In genomic region chr12:34312113-34312719, GRCm38 (mm10) we compare ENCODE assay signal across 30 mouse cellular contexts.
"Had no signal": no experiment of that assay in that cellular context is flagged by ENCODE, and none has a peak within 500 bp of the region (broad histone marks: within the 10 kb centered on the region; RNA-seq: fewer than 3 reads in every experiment).

No protein-coding gene starts in this region.

- H3K9me3 ChIP-seq: limb, embryonic 12.5 days; liver, embryonic 12.5 days; liver, embryonic 13.5 days; liver, embryonic 15.5 days; lung, embryonic 15.5 days; megakaryocyte, embryonic 14.5 days; midbrain, embryonic 10.5 days; midbrain, embryonic 12.5 days; midbrain, embryonic 13.5 days; midbrain, embryonic 15.5 days; neural tube, embryonic 12.5 days had no signal

- H3K36me3 ChIP-seq: limb, embryonic 12.5 days; liver, embryonic 12.5 days; liver, embryonic 13.5 days; liver, embryonic 15.5 days; lung, embryonic 15.5 days; midbrain, embryonic 10.5 days; midbrain, embryonic 12.5 days; midbrain, embryonic 13.5 days; midbrain, embryonic 15.5 days; neural tube, embryonic 12.5 days had no signal

- H3K9ac ChIP-seq: limb, embryonic 12.5 days; liver, embryonic 12.5 days; liver, embryonic 13.5 days; liver, embryonic 14.5 days; liver, embryonic 15.5 days; liver, postnatal 0 days; lung, embryonic 14.5 days; lung, embryonic 15.5 days; midbrain, embryonic 12.5 days; midbrain, embryonic 13.5 days; midbrain, embryonic 15.5 days; neural tube, embryonic 12.5 days had no signal

- H3K27ac ChIP-seq: left cerebral cortex, adult 2 months; limb, embryonic 12.5 days; liver, embryonic 12.5 days; liver, embryonic 13.5 days; liver, embryonic 14.5 days; liver, embryonic 15.5 days; lung, embryonic 15.5 days; macrophage; midbrain, embryonic 10.5 days; midbrain, embryonic 12.5 days; midbrain, embryonic 13.5 days; midbrain, embryonic 15.5 days; neural tube, embryonic 12.5 days had no signal

- H3K4me2 ChIP-seq: limb, embryonic 12.5 days; liver, embryonic 11.5 days; liver, embryonic 12.5 days; liver, embryonic 13.5 days; liver, embryonic 15.5 days; lung, embryonic 14.5 days; lung, embryonic 15.5 days; midbrain, embryonic 11.5 days; midbrain, embryonic 12.5 days; midbrain, embryonic 13.5 days; midbrain, embryonic 15.5 days; neural tube, embryonic 12.5 days had no signal

- ATAC-seq: liver, embryonic 12.5 days; liver, postnatal 0 days; lung, postnatal 0 days; midbrain, embryonic 13.5 days; midbrain, embryonic 15.5 days; midbrain, embryonic 16.5 days had no signal

- H3K4me1 ChIP-seq: limb, embryonic 12.5 days; liver, embryonic 12.5 days; liver, embryonic 13.5 days; liver, embryonic 15.5 days; lung, embryonic 15.5 days; megakaryocyte, embryonic 14.5 days; midbrain, embryonic 10.5 days; midbrain, embryonic 12.5 days; midbrain, embryonic 13.5 days; midbrain, embryonic 15.5 days; neural tube, embryonic 12.5 days had no signal

- H3K4me3 ChIP-seq: left cerebral cortex, adult 2 months; limb, embryonic 12.5 days; liver, embryonic 12.5 days; liver, embryonic 13.5 days; liver, embryonic 15.5 days; lung, embryonic 15.5 days; megakaryocyte, embryonic 14.5 days; midbrain, embryonic 10.5 days; midbrain, embryonic 12.5 days; midbrain, embryonic 13.5 days; midbrain, embryonic 15.5 days; myocyte; neural tube, embryonic 12.5 days had no signal

- H3K27me3 ChIP-seq: limb, embryonic 12.5 days; liver, embryonic 12.5 days; liver, embryonic 13.5 days; liver, embryonic 15.5 days; lung, embryonic 15.5 days; megakaryocyte, embryonic 14.5 days; midbrain, embryonic 12.5 days; midbrain, embryonic 13.5 days; midbrain, embryonic 15.5 days; neural tube, embryonic 12.5 days had no signal

- DNase-seq: left cerebral cortex, postnatal 4 days; liver; liver, embryonic 13.5 days; liver, postnatal 0 days; lung, adult 18-20 months; lung, adult 2 months; lung, embryonic 14.5 days; lung, postnatal 10 days; lung, postnatal 14 days; lung, postnatal 36 days; lung, postnatal 4 days; midbrain, embryonic 14.5 days had no signal
